Mouse (Mus musculus): ENCODE measurements around the gene Ovgp1.
"Not testable (repeated sequence)": the region's sequence is repeated elsewhere in the genome, so short reads cannot be mapped to it uniquely, and the experiment has no call there.

The Ovgp1 gene

DNA sequence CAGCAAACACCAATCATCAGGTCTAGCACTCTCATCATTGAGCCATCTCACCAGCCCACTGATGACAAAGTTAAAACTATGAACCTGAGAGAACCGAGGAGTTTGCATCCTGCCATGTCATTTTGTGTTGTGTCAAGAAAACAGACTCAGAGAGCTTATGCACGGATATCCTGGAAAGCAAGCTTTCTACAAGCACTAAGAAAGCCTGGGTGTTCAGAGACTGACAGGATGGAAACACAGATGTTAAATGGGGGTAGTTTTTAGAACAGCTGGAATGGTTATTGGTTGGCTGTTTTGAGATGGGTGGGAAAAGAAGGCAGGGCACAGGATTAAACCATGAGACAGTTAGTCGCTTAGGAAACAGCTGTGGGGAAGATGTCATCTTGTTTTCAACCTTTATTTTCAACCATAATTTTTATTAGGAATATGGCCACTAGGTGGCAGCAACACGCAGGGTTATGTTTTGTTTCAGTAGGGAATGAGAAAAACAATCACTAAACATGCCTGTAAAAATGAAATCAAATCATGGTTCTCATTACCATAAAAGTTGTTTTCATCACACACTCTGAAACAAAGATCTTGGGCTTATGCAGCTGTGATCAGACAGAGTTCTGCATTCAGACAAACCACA is 18.3 kb downstream of the Ovgp1 start:
- in situ Hi-C loops (cut with MboI, MseI): loop anchor here (5.0 kb wide), 2 partner anchors 76 to 456 kb away; no protein-coding TSS in a partner anchor

DNA sequence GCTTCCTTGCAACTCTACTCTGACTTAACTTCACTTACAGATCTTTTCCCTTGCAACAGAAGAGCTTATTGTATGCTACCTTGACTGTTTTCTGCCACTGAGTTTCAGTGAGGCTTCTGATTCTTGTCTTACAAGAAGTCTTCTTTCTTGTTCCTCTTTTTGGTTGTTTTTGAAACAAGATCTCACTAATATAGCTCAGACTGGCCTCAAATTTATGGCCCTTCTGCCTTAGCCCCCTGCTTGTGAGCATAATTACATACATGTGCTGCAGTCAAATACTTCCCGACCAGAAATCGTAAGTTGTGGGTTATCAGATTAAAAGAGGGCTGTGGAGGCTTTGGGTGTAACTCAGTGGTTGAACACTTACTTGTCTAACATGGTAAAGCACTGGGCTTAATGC is 21.2 kb downstream of the Ovgp1 start:
- in situ Hi-C loops (cut with MboI, MseI): loop anchor here (5.0 kb wide), 2 partner anchors 73 to 453 kb away; no protein-coding TSS in a partner anchor

- in situ Hi-C loops (cut with MboI, MseI): no loop called here
Observed at GRCm38 (mm10) chr3:106000707-106001375, 27.3 kb downstream of the Ovgp1 start.

GRCm38 (mm10) chr3:106001416-106002370 is 28.2 kb downstream of the Ovgp1 start:
- in situ Hi-C loops (cut with MboI, MseI): no loop called here

DNA sequence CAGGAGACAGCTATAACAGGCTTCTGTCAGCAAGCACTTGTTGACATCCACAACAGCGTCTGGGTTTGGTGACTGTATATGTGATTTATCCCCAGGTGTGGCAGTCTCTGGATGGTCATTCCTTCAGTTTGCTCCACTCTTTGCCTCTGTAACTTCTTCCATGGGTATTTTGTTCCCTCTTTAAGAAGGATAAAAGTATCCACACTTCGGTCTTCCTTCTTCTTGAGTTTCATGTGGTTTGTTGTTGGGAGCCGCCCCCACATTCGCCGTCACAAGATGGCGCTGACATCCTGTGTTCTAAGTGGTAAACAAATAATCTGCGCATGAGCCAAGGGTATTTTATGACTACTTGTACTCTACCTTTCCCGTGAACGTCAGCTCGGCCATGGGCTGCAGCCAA is 29.8 kb downstream of the Ovgp1 start:
- in situ Hi-C loops (cut with MboI, MseI): not testable (repeated sequence)

DNA sequence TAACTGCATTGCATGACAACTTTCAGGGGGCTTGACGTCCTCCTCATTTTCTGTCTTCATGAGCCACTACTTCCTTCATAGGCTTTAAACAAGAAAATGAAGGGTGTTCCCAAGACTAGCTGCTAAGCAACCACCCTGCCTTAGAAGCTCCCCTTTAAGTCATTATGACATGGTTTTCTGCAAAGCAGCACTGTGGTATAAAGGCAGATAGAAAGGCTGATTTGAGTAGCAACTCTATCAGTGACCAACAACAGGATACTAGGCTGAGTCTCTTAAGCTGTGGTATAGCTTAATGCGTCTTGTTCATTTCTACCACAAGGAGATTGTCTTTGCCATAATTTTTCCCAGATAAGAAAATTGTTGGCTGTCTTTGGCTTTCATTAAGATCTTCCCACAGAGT is 41.0 kb downstream of the Ovgp1 start, which contains the start of gene Pifo:
TSS of gene Pifo (minus strand) at position 101 of the 400 bp plus-strand sequence.
- in situ Hi-C loops (cut with MboI, MseI): no loop called here

DNA sequence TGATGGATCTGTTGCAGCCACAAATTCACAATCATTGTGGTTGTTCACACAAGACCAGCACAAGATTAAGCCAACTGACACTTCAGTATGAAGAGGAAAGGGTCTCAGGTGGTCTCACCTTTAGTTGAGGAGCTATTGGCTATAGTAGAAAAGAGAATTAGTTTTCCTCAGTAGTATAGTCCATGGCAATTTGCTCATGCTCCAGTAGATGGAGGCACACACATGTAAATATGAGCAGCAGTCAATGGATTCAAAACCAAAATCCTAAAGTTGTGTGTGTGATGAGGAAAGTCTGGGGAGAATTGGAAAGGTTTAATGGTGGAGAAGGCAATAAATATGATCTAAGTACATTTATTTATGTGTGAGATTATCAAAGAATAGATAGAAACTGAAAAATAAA is 48.3 kb downstream of the Ovgp1 start:
- in situ Hi-C loops (cut with MboI, MseI): no loop called here

DNA sequence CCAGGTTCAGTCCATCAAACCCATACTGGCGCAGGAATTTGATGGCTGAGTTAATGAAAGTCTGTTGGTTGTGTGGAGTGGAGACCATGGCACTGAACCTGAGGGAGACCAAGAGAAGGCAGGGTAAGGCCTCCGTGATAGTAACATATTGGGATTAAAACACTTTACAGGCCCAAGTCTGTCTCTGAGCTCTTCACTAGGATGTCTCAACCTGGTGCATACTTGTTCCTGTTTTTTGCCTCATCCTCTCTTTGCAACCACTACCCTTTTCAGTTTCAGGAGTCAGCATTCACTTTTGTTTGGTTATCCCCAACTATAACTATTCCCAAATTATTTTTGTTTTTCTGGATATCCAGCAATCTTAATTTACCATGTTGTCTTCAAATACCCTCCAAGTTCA is 50.6 kb downstream of the Ovgp1 start:
- in situ Hi-C loops (cut with MboI, MseI): no loop called here

DNA sequence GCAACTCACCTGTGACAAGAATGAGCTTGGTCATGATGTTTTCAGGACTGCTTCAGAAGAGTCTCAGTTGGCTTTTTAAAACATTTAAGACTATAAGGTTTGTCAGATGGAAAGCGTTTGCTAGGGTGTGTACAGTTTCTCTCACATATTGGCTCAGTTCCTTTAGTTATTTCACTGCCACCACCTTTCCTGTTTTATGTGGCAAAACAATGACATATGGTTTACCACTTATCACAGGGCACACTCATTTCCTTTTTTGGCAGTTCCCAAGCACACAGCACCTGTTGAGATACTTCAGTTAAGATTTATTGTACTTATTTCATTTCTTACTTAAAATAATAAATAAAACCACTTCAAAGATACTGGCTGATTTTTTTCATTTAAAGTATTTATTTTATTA is 59.3 kb downstream of the Ovgp1 start, which contains the start of gene Chil5:
TSS of gene Chil5 (minus strand) at position 34 of the 400 bp plus-strand sequence.
- in situ Hi-C loops (cut with MboI, MseI): loop anchor here (10.0 kb wide), 1 partner anchor 1252 kb away; no protein-coding TSS in a partner anchor
